In the genomic region with DNA sequence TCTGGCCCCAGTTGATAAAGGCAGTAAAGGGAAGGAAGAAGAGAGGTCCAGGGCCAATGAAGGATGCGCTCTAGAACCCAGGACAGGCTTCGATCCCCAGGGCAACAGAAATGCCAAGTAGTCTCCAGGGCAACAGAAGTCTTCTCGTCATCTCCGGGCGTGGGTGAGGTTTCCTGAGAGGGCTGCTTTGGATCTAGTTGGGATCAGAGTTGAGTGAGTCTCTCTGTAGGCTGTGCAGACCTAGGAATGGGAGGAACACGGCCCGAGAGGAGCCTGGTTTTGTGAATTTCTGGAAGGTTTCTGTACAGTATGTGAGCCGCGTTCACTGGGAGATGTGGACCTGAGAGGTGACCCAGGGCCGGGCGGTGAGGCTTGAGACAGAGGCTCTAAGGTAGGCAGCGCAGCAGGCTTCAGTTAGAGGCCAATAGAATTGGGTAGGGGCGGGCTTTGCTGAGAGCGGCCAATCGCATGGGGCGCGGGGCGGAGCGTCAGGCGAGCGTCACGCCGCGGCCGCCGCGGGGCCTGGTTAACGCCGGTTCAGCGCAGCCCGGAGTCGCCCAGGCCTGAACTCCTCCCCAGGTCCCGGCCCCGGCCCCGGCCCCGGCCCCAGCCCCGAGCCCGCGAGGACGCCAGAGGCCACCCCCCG, we compare ENCODE assay signal across 8 mouse cellular contexts. TPM values are rescaled to one million over a fixed set of nuclear protein-coding genes. Genes with fewer than 3 reads are reported as not detected.
DNase-seq lines count a peak whose midpoint lies in the region; ATAC-seq and TF ChIP-seq lines count a peak whose summit lies in the region.

Tmem8b (plus strand) TSS at position 190 of the 646 bp plus-strand sequence.
Fam221b (minus strand) TSS at position 364 of the 646 bp plus-strand sequence.

- no peaks in the 10 kb centered on the region for H3K9me3 ChIP-seq in embryonic facial prominence, embryonic 13.5 days
- H3K9me3 ChIP-seq in limb, embryonic 14.5 days (ENCODE audit: control insufficient read depth, low read length): no peaks in the 10 kb centered on the region
- no peaks in the 10 kb centered on the region for H3K9me3 ChIP-seq in midbrain, postnatal 0 days (ENCODE audit: low read length)

- TF ChIP-seq EP300 in heart, adult 2 months (IDR thresholded peaks at IDR 0.05; ENCODE audit: insufficient read depth, low read depth, low read length): 0 out of 2 replicates have a peak, but pooled peaks have one; percentile 6

- H3K36me3 ChIP-seq in embryonic facial prominence, embryonic 13.5 days: peaks cover under 1% of the 10 kb centered on the region; the same call in 1 of the 2 replicates
- H3K36me3 ChIP-seq in heart, adult 2 months (ENCODE audit: control insufficient read depth, insufficient read depth, low read length): no peaks in the 10 kb centered on the region
- peaks cover under 1% of the 10 kb centered on the region; the same call in 1 of the 2 replicates for H3K36me3 ChIP-seq in limb, embryonic 14.5 days (ENCODE audit: control insufficient read depth, insufficient read depth, low read length)
- no peaks in the 10 kb centered on the region for H3K36me3 ChIP-seq in midbrain, postnatal 0 days (ENCODE audit: insufficient read depth, low read length)

- ATAC-seq in embryonic facial prominence, embryonic 13.5 days (ENCODE audit: insufficient number of reproducible peaks, insufficient read depth, low FRiP score, low TSS enrichment, low read depth): peak; percentile 92
- ATAC-seq in limb, embryonic 14.5 days (ENCODE audit: low FRiP score, low read depth): peak; percentile 96
- peak; percentile 93 for ATAC-seq in midbrain, postnatal 0 days (ENCODE audit: low FRiP score)

- H3K4me1 ChIP-seq in embryonic facial prominence, embryonic 13.5 days: peaks cover 36% of the 10 kb centered on the region
- H3K4me1 ChIP-seq in heart, adult 2 months (ENCODE audit: control insufficient read depth, insufficient read depth, low read length): peaks cover 7% of the 10 kb centered on the region
- peaks cover 18% of the 10 kb centered on the region for H3K4me1 ChIP-seq in limb, embryonic 14.5 days (ENCODE audit: control insufficient read depth, insufficient read depth, low read length)
- peaks cover 11% of the 10 kb centered on the region for H3K4me1 ChIP-seq in midbrain, postnatal 0 days (ENCODE audit: insufficient read depth, low read length)

- peaks cover 19% of the 10 kb centered on the region for H3K27me3 ChIP-seq in embryonic facial prominence, embryonic 13.5 days
- no peaks in the 10 kb centered on the region; the same call in 1 of the 2 replicates for H3K27me3 ChIP-seq in heart, adult 2 months (ENCODE audit: control insufficient read depth, insufficient read depth, low read length)
- H3K27me3 ChIP-seq in limb, embryonic 14.5 days (ENCODE audit: control insufficient read depth, insufficient read depth, low read length): peaks cover 12% of the 10 kb centered on the region
- H3K27me3 ChIP-seq in midbrain, postnatal 0 days (ENCODE audit: insufficient read depth, low read length): peaks cover 4% of the 10 kb centered on the region; the same call in 1 of the 2 replicates

- peak within 1 kb of the TSS; percentile 90 for H3K9ac ChIP-seq in embryonic facial prominence, embryonic 13.5 days
- peak within 1 kb of the TSS; percentile 67 for H3K9ac ChIP-seq in heart, adult 2 months (ENCODE audit: low read depth, low read length)
- H3K9ac ChIP-seq in limb, embryonic 14.5 days (ENCODE audit: low read depth, low read length, severe bottlenecking): peak within 1 kb of the TSS; percentile 91
- H3K9ac ChIP-seq in midbrain, postnatal 0 days (replicated peaks; ENCODE audit: low read length, poor library complexity, severe bottlenecking): peak within 1 kb of the TSS; percentile 96

- peak within 1 kb of the TSS; percentile 55; the same call in 1 of the 2 replicates for H3K27ac ChIP-seq in embryonic facial prominence, embryonic 13.5 days
- peak within 1 kb of the TSS; percentile 93 for H3K27ac ChIP-seq in heart, adult 2 months
- H3K27ac ChIP-seq in limb, embryonic 14.5 days (replicated peaks; ENCODE audit: low read depth, low read length): peak within 1 kb of the TSS; percentile 58
- peak within 1 kb of the TSS; percentile 65 for H3K27ac ChIP-seq in midbrain, postnatal 0 days (ENCODE audit: low read depth, low read length)

- 1% methylated on average over 35 of the region's 41 CpGs for WGBS in embryonic facial prominence, embryonic 13.5 days
- 2% methylated on average over 35 of the region's 41 CpGs for WGBS in heart, adult 2 months
- WGBS in limb, embryonic 14.5 days: 4% methylated on average over 36 of the region's 41 CpGs
- under 1% methylated on average over 38 of the region's 41 CpGs for WGBS in midbrain, postnatal 0 days

- H3K4me3 ChIP-seq in embryonic facial prominence, embryonic 13.5 days: peak within 1 kb of the TSS; percentile 77
- peak within 1 kb of the TSS; percentile 83 for H3K4me3 ChIP-seq in heart, adult 2 months
- H3K4me3 ChIP-seq in limb, embryonic 14.5 days (replicated peaks; ENCODE audit: low read length): peak within 1 kb of the TSS; percentile 78
- peak within 1 kb of the TSS; percentile 69 for H3K4me3 ChIP-seq in midbrain, postnatal 0 days (ENCODE audit: low read depth, low read length)

- no peaks in the 10 kb centered on the region for H3K79me2 ChIP-seq in heart, adult 2 months (replicated peaks; ENCODE audit: control insufficient read depth, insufficient read depth, low read length)

- intact Hi-C loops in heart, adult 2 months (cut with DNase I): loop anchor here (2.0 kb wide), 1 partner anchor 38 kb away; the partner anchor contains the start of gene Npr2

- peak within 1 kb of the TSS; percentile 90 for H3K4me2 ChIP-seq in embryonic facial prominence, embryonic 13.5 days
- H3K4me2 ChIP-seq in limb, embryonic 14.5 days (replicated peaks; ENCODE audit: low read depth, low read length, severe bottlenecking): peak within 1 kb of the TSS; percentile 85
- peak within 1 kb of the TSS; percentile 90 for H3K4me2 ChIP-seq in midbrain, postnatal 0 days (ENCODE audit: low read depth, low read length, poor library complexity, severe bottlenecking)

- TF ChIP-seq POLR2A in heart, adult 2 months (IDR thresholded peaks at IDR 0.05; ENCODE audit: insufficient read depth, low read depth, low read length): peak; percentile 77
- TF ChIP-seq POLR2A in limb, embryonic 14.5 days (IDR thresholded peaks at IDR 0.05; ENCODE audit: borderline replicate concordance, extremely low read depth, insufficient read depth, insufficient read length): 0 out of 2 replicates have a peak, but pooled peaks have one; percentile 21

- DNase-seq in 3134 (ENCODE audit: extremely low read depth, insufficient read length, low spot score): peak; percentile 92
- peak; percentile 91 to 94 for DNase-seq in adrenal gland, postnatal 36 days
- DNase-seq in heart, adult 2 months: peak; percentile 94 to 95
- peak; percentile 92 for DNase-seq in kidney, adult 9 months
- DNase-seq in limb, embryonic 14.5 days (ENCODE audit: low spot score): peak; percentile 92
- peak; percentile 91 for DNase-seq in midbrain, postnatal 0 days (ENCODE audit: low spot score)
- peak; percentile 81 to 86 for DNase-seq in spleen, postnatal 14 days (ENCODE audit: low spot score in 2 of 2)

- no peak for TF ChIP-seq CTCF in heart, adult 2 months (IDR thresholded peaks at IDR 0.05)
- no peak for TF ChIP-seq CTCF in midbrain, postnatal 0 days (IDR thresholded peaks at IDR 0.05)

RNA-seq across cellular contexts. Expression of gene Tmem8b, which starts in this region (rescaled TPM):
- 1 to 10 TPM; 4.7 to 5.0 TPM for total RNA-seq in adrenal gland, postnatal 36 days (2021)
- polyA plus RNA-seq in embryonic facial prominence, embryonic 13.5 days (2015; fragmentation: Nextera tagmentation; extraction: Ambion mirVana): 7.2 and 8.4 TPM in 2 replicates
- total RNA-seq in heart, adult 2 months (2021): 10 to 100 TPM; 17.9 to 18.2 TPM
- polyA plus RNA-seq in heart, adult 2 months (2012; rRNA removed): 21.1 and 22.2 TPM in 2 replicates
- 16.0 and 26.7 TPM in 2 replicates for polyA plus RNA-seq in limb, embryonic 14.5 days (2012; rRNA removed)
- polyA plus RNA-seq in limb, embryonic 14.5 days (2014; fragmentation: Nextera tagmentation; extraction: Ambion mirVana): 3.8 and 5.2 TPM in 2 replicates
- total RNA-seq in midbrain, postnatal 0 days (2014; rRNA removed): 28.7 and 30.0 TPM in 2 replicates
- polyA plus RNA-seq in midbrain, postnatal 0 days (2015; fragmentation: Nextera tagmentation; extraction: Ambion mirVana): 9.3 and 13.7 TPM in 2 replicates

RNA-seq across cellular contexts. Expression of gene Fam221b, which starts in this region (rescaled TPM):
- total RNA-seq in adrenal gland, postnatal 36 days (2021): under 1 TPM; 0.20 TPM
- polyA plus RNA-seq in embryonic facial prominence, embryonic 13.5 days (2015; fragmentation: Nextera tagmentation; extraction: Ambion mirVana): 3.4 and 4.2 TPM in 2 replicates
- under 1 TPM; 0.16 to 0.43 TPM for total RNA-seq in heart, adult 2 months (2021)
- polyA plus RNA-seq in heart, adult 2 months (2012; rRNA removed): 0.18 and 0.35 TPM in 2 replicates
- 0.40 and 0.63 TPM in 2 replicates for polyA plus RNA-seq in limb, embryonic 14.5 days (2012; rRNA removed)
- polyA plus RNA-seq in limb, embryonic 14.5 days (2014; fragmentation: Nextera tagmentation; extraction: Ambion mirVana): 4.0 and 4.3 TPM in 2 replicates
- 0.09 TPM in 1 of 2 replicates, not detected in the other for total RNA-seq in midbrain, postnatal 0 days (2014; rRNA removed)
- polyA plus RNA-seq in midbrain, postnatal 0 days (2015; fragmentation: Nextera tagmentation; extraction: Ambion mirVana): 1.4 and 1.5 TPM in 2 replicates

Comparison
In these comparisons a context has a peak if more than half of its experiments do, and no peak if none do; other contexts are left out.
1. Peak in every context shown above with its lines: DNase-seq, ATAC-seq, H3K4me3 ChIP-seq and H3K27ac ChIP-seq.